In genomic region chr6:142649331-142649730, GRCm38 (mm10) we compare ENCODE assay signal across 16 mouse cellular contexts. TPM values are rescaled to one million over a fixed set of nuclear protein-coding genes. Genes with fewer than 3 reads are reported as not detected.
"Had no signal": no experiment of that assay in that cellular context is flagged by ENCODE, and none has a peak within 500 bp of the region (broad histone marks: within the 10 kb centered on the region; RNA-seq: fewer than 3 reads in every experiment).

No protein-coding gene starts in this region.

- H3K36me3 ChIP-seq: limb, embryonic 15.5 days; liver, embryonic 15.5 days; midbrain, embryonic 10.5 days; midbrain, embryonic 15.5 days; neural tube, embryonic 12.5 days had no signal

- DNase-seq: kidney, postnatal 36 days; layer of hippocampus, adult 9-11 months; layer of hippocampus, postnatal 36 days; lung, embryonic 14.5 days; lung, postnatal 10 days; lung, postnatal 4 days; thymus, postnatal 4 days had no signal

- H3K9me3 ChIP-seq: limb, embryonic 15.5 days; liver, embryonic 15.5 days; midbrain, embryonic 10.5 days; midbrain, embryonic 15.5 days; neural tube, embryonic 12.5 days had no signal

- ATAC-seq: midbrain, embryonic 15.5 days had no signal

- H3K4me3 ChIP-seq: limb, embryonic 15.5 days; liver, embryonic 15.5 days; midbrain, embryonic 10.5 days; midbrain, embryonic 15.5 days; neural tube, embryonic 12.5 days had no signal

- H3K27ac ChIP-seq: kidney, postnatal 0 days; limb, embryonic 15.5 days; liver, embryonic 15.5 days; midbrain, embryonic 10.5 days; midbrain, embryonic 15.5 days; neural tube, embryonic 12.5 days; stomach, postnatal 0 days had no signal

- H3K27me3 ChIP-seq: limb, embryonic 15.5 days; liver, embryonic 15.5 days; midbrain, embryonic 15.5 days; neural tube, embryonic 12.5 days had no signal

- H3K4me2 ChIP-seq: limb, embryonic 15.5 days; liver, embryonic 15.5 days; lung, embryonic 14.5 days; midbrain, embryonic 15.5 days; neural tube, embryonic 12.5 days had no signal

- H3K4me1 ChIP-seq: limb, embryonic 15.5 days; liver, embryonic 15.5 days; midbrain, embryonic 10.5 days; midbrain, embryonic 15.5 days; neural tube, embryonic 12.5 days had no signal

- H3K9ac ChIP-seq: limb, embryonic 15.5 days; liver, embryonic 15.5 days; lung, embryonic 14.5 days; midbrain, embryonic 15.5 days; neural tube, embryonic 12.5 days had no signal

RNA-seq across cellular contexts. Expression of gene Abcc9, which starts 52.8 kb away (rescaled TPM):
- total RNA-seq: monocyte, adult 5-6 weeks; neutrophil, adult 5-6 weeks had no signal
